Mouse (Mus musculus) hindbrain, postnatal 0 days (tissue): ENCODE data around the gene Kl. TPM values are rescaled to one million over a fixed set of nuclear protein-coding genes. Genes with fewer than 3 reads are reported as not detected.
A peak's percentile ranks its signal among the peaks of the same experiment; 100 is the strongest.

Source experiments
- ATAC-seq: fragments of 200-750 bp; cut with Nextera tagmentation; 2 replicates; pipeline ENCODE4 v1.8.0; 2017; ENCODE audit warnings: mild to moderate bottlenecking, moderate TSS enrichment, moderate library complexity
- DNase-seq: peaks from one replicate; pipeline ENCODE4 v3.0.0-alpha.2; 2015; ENCODE audit warnings: low spot score
- H3K27ac ChIP-seq: fragments of 300-500 bp; sonication (generic); 2 replicates; pipeline ENCODE4 v1.5.1; 2014; ENCODE audit warnings: mild to moderate bottlenecking
- H3K27me3 ChIP-seq: fragments of 300-500 bp; sonication (generic); 2 replicates; pipeline ENCODE4 v1.6.1; 2014; ENCODE audit warnings: low read length, mixed read lengths; ENCODE audit not compliant: insufficient read depth
- H3K36me3 ChIP-seq: fragments of 300-500 bp; sonication (generic); 2 replicates; pipeline ENCODE4 v1.6.1; 2014; ENCODE audit warnings: low read length, mixed read lengths; ENCODE audit not compliant: insufficient read depth
- H3K4me1 ChIP-seq: fragments of 300-500 bp; sonication (generic); 2 replicates; pipeline ENCODE4 v1.6.1; 2014; ENCODE audit warnings: antibody characterized with exemption, low read length, mixed read lengths; ENCODE audit not compliant: insufficient read depth
- H3K4me2 ChIP-seq: fragments of 300-500 bp; sonication (generic); 2 replicates; pipeline ENCODE4 v1.6.1; 2014; ENCODE audit warnings: low read depth, mild to moderate bottlenecking, low read length, moderate library complexity, mixed read lengths
- H3K4me3 ChIP-seq: fragments of 300-500 bp; sonication (generic); 2 replicates; pipeline ENCODE4 v1.5.1; 2014; ENCODE audit warnings: low read length
- H3K9ac ChIP-seq: fragments of 300-500 bp; sonication (generic); replicated peaks from 2 replicates; pipeline ENCODE4 v1.6.1; 2014; ENCODE audit warnings: mild to moderate bottlenecking, low read length, moderate library complexity, mixed read lengths
- H3K9me3 ChIP-seq: fragments of 300-500 bp; sonication (generic); 2 replicates; pipeline ENCODE4 v1.6.1; 2016; ENCODE audit warnings: low read length, mixed read lengths
- CTCF ChIP-seq: IDR thresholded peaks from 2 replicates; pipeline ENCODE4 v1.5.1; 2016; ENCODE audit warnings: antibody characterized with exemption, control low read depth, low read depth
- WGBS: fragments of 180-500 bp; shearing (Covaris S2); extraction: QIAGEN DNeasy Blood & Tissue Kit; methylation state at CpG from one replicate; pipeline ENCODE4 v1.1.7; 2014; 5-methylcytosine and 5-hydroxymethylcytosine counted together
- polyA plus RNA-seq: library from polyadenylated mRNA; unstranded; fragments of >200 nt; fragmentation: Nextera tagmentation; extraction: Ambion mirVana; gene quantifications from 2 replicates; pipeline ENCODE4 v1.2.1, GENCODE M21; 2015
- total RNA-seq: library from RNA; depleted of rRNA; stranded (reverse); fragments of >200 nt; gene quantifications from 2 replicates; pipeline ENCODE4 v1.2.3, GENCODE M21; 2014

Kl gene
- total and polyA plus RNA-seq, 2 experiments from 2014 or later, result 1.3 to 3.7 TPM

DNA sequence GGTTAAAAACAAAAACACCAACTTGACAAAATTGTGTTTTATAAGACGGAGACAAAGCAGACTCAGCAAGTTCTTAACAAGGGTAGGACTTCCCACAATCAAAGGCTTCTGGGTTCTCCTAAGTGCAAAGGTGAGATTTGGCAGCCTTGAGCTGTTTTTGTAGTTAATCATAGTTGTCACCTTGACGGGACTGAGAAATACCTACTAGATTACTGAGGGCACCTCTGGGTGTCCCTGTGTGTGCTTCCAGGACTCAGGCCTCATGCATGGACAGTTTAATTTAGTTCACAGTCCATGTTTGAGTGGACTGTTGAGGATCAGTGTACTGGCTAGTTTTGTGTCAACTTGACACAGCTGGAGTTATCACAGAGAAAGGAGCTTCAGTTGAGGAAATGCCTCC lies 72.1 kb downstream of the Kl start:
- no peak for DNase-seq
- H3K4me3 ChIP-seq, result no peak overlapping the region
- peaks cover 5% of the 10 kb centered on the region for H3K4me1 ChIP-seq
- no peak for TF ChIP-seq CTCF
- no peak overlapping the region for H3K27ac ChIP-seq
- no peaks in the 10 kb centered on the region for H3K9me3 ChIP-seq
- H3K9ac ChIP-seq, result no peak overlapping the region
- no peak overlapping the region for H3K4me2 ChIP-seq
- H3K27me3 ChIP-seq, result no peaks in the 10 kb centered on the region
- ATAC-seq, result no peak
- 88% methylated on average over 2 of the region's 2 CpGs for WGBS
- no peaks in the 10 kb centered on the region for H3K36me3 ChIP-seq

- no peak for ATAC-seq
- DNase-seq, result no peak
- no peak for TF ChIP-seq CTCF
- no peaks in the 10 kb centered on the region for H3K36me3 ChIP-seq
- H3K9ac ChIP-seq, result no peak overlapping the region
- H3K9me3 ChIP-seq, result no peaks in the 10 kb centered on the region
- H3K27ac ChIP-seq, result no peak overlapping the region
- H3K4me2 ChIP-seq, result no peak overlapping the region
- H3K4me3 ChIP-seq, result no peak overlapping the region
- WGBS, result 95% methylated on average over 4 of the region's 4 CpGs
- peaks cover 5% of the 10 kb centered on the region for H3K4me1 ChIP-seq
- H3K27me3 ChIP-seq, result no peaks in the 10 kb centered on the region
These were observed 73.7 kb downstream of the Kl start for GRCm38 (mm10) chr5:151026069-151026468.

- WGBS, result 36% methylated on average over 7 of the region's 7 CpGs
- DNase-seq, result peak; percentile 64
- Histone ChIP-seq H3K9ac (no peak overlapping the region), H3K27ac (no peak overlapping the region), H3K4me3 (no peak overlapping the region), H3K27me3 (no peaks in the 10 kb centered on the region), H3K36me3 (no peaks in the 10 kb centered on the region), H3K9me3 (no peaks in the 10 kb centered on the region), H3K4me2 (no peak overlapping the region), H3K4me1 (peaks cover 5% of the 10 kb centered on the region)
- no peak for TF ChIP-seq CTCF
- peak; percentile 65 for ATAC-seq
These were observed 74.8 kb downstream of the Kl start for GRCm38 (mm10) chr5:151027171-151027570.

- H3K36me3 ChIP-seq, result no peaks in the 10 kb centered on the region
- no peak for TF ChIP-seq CTCF
- no peak overlapping the region for H3K27ac ChIP-seq
- H3K9me3 ChIP-seq, result no peaks in the 10 kb centered on the region
- ATAC-seq (peak; percentile 46; the same call in 1 of the 2 replicates), DNase-seq (peak; percentile 77)
- no peak overlapping the region for H3K4me2 ChIP-seq
- no peak overlapping the region for H3K4me3 ChIP-seq
- H3K4me1 ChIP-seq, result no peaks in the 10 kb centered on the region
- H3K9ac ChIP-seq, result no peak overlapping the region
- 52% methylated on average over 6 of the region's 6 CpGs for WGBS
- no peaks in the 10 kb centered on the region for H3K27me3 ChIP-seq
These were observed 76.5 kb downstream of the Kl start for GRCm38 (mm10) chr5:151028906-151029305.

DNA sequence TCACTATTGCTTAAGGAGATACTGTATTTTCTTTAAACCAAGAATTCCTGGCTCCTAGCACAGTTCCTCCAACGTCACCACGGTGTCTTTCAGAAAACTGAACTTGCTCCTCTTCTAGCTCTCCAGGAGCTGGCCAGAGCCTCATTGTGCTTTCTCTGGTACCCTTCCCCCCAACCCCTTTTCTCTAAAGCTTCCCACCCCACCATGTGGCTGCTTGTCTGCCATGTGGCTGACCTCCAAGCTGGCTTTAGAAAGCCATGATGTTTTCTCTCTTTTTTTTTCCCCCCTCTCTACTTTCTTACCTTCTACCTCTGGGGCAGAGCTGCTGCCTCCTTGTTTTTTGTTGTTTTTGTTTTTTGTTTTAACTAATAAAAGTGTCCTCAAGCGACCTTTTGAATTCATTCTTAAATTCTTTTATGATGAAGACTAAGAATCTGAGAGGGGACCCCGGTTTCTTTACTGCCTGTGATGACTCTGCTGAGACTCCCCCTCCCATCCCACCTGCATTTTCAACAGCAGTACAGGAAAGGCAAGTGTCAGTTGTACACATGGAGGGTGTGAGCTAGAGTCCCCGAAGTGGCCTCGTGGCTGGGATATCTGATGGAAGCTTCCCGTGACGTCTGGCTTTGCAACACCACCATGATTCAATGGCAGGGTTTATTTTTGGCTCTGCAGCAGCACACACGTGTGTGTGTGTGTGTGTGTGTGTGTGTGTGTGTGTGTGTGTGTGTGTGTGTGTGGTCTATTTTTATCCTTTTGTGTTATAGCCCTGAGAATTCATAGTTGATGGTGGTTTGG lies 82.5 kb downstream of the Kl start:
- no peak overlapping the region for H3K9ac ChIP-seq
- no peak for TF ChIP-seq CTCF
- no peaks in the 10 kb centered on the region for H3K36me3 ChIP-seq
- H3K9me3 ChIP-seq, result no peaks in the 10 kb centered on the region
- peak; percentile 54 for DNase-seq
- ATAC-seq, result no peak
- no peaks in the 10 kb centered on the region for H3K27me3 ChIP-seq
- 63% methylated on average over 9 of the region's 9 CpGs for WGBS
- H3K27ac ChIP-seq, result no peak overlapping the region
- no peak overlapping the region for H3K4me3 ChIP-seq
- H3K4me1 ChIP-seq, result no peaks in the 10 kb centered on the region
- no peak overlapping the region for H3K4me2 ChIP-seq

DNA sequence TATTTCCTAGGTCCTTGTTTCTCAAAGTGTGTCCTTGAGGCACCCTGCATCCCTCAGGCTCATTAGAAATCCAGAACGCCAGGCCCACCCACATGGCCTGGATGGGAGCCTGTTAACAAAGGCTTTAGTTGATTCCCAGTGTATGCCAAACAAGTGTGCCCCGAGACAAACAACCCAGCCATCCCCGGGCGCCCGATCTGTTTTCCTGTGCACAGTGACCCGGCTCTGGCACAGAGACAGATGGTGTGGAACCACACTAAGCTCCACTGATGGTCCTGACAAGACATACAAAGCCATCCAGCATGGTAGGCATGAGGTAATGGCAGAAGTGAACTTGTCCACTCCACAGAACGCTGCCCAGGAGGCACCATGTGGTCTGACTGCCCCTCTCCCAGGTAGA lies 85.5 kb downstream of the Kl start:
- H3K36me3 ChIP-seq, result no peaks in the 10 kb centered on the region
- peak; percentile 38; the same call in 1 of the 2 replicates for ATAC-seq

DNA sequence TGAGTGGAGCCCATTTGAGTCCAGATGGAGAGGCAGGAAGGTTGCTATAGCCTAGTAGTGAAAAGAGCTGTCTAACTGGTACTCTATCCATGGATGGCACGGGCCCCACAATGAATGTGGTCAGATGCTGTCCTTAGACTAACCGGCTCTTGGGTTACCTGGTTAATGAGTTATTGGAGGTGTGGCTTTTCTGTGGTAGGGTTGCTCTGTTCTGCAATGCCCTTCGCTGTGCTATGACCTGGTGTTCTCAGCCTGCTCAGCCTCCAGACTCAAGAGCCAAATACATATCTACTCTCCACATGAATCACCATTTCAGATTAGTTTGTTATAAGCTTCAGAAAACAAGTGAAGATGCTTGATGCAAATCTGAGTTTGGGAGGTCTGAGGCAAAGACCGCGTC lies 90.5 kb downstream of the Kl start:
- H3K9me3 ChIP-seq, result no peaks in the 10 kb centered on the region
- no peaks in the 10 kb centered on the region for H3K27me3 ChIP-seq
- no peak for TF ChIP-seq CTCF
- WGBS, result 97% methylated on average over 5 of the region's 5 CpGs
- ATAC-seq (no peak), DNase-seq (no peak)
- H3K4me2 ChIP-seq, result no peak overlapping the region
- H3K36me3 ChIP-seq, result no peaks in the 10 kb centered on the region
- no peak overlapping the region for H3K4me3 ChIP-seq
- H3K4me1 ChIP-seq, result no peaks in the 10 kb centered on the region
- H3K9ac ChIP-seq, result no peak overlapping the region
- no peak overlapping the region for H3K27ac ChIP-seq

More for the DNA sequence above, 85.5 kb downstream of the Kl start:
- H3K4me2 ChIP-seq, result no peak overlapping the region
- no peak for TF ChIP-seq CTCF
- no peak overlapping the region for H3K9ac ChIP-seq
- DNase-seq, result peak; percentile 34
- no peaks in the 10 kb centered on the region for H3K4me1 ChIP-seq
- H3K27me3 ChIP-seq, result no peaks in the 10 kb centered on the region
- no peaks in the 10 kb centered on the region for H3K9me3 ChIP-seq
- no peak overlapping the region for H3K4me3 ChIP-seq
- H3K27ac ChIP-seq, result no peak overlapping the region
- 48% methylated on average over 7 of the region's 7 CpGs for WGBS
